Mouse (Mus musculus): ENCODE measurements around the gene Oog1.
"Not testable (repeated sequence)": the region's sequence is repeated elsewhere in the genome, so short reads cannot be mapped to it uniquely, and the experiment has no call there.

Oog1 gene

GRCm38 (mm10) chr12:87602388-87602787 lies at the start of gene Oog1:
TSS of gene Oog1 (plus strand) at chr12:87602688.
- DNase-seq, result not testable (repeated sequence)

DNA sequence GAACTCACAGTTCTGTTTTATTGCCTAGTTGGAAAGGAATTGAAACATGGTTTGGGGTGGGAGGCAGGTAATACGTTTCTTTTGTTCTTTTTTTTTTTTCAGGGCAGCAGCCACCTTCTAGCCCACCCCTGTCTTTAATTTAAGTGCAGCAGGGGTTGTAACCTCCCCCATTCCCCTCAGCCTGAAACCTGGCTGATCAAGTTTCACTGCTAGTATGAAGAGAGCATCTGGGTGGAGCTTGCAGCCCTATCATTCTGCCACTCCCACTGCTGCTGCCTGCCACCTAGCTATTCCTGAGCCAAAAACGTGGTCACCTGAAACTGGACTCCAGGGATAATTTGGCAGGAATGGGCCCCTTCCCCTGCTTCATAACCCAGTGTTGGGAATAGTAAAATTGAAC lies 1.1 kb upstream of the Oog1 start:
- DNase-seq, result not testable (repeated sequence)

DNA sequence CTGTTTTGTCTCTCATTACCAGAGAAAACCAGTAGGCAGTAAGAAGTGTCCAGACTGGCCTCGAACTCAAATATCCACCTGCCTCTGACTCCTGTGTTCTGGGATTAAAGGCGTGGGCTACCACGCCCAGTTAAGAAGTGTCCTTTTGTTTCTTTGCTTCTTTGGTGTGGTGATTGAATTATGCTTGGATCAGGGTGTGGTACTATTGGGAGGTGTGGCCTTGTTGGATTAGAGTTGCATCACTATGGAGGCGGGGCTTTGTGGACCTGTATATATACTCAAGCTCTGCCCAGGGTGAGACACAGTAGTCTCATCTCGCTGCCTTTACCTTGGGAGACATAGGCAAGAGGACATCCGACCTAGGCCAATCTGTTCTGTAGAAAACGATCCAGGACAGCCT lies 16.1 kb downstream of the Oog1 start, which contains the start of gene Gm4027:
Gene Gm4027 (plus strand): TSS at position 301 of the 400 bp plus-strand sequence.
- DNase-seq, result not testable (repeated sequence)

GRCm38 (mm10) chr12:87644520-87644919 lies 42.0 kb downstream of the Oog1 start, which contains the start of gene Gm16381:
TSS of gene Gm16381 (minus strand) at chr12:87644620.
- not testable (repeated sequence) for DNase-seq

DNA sequence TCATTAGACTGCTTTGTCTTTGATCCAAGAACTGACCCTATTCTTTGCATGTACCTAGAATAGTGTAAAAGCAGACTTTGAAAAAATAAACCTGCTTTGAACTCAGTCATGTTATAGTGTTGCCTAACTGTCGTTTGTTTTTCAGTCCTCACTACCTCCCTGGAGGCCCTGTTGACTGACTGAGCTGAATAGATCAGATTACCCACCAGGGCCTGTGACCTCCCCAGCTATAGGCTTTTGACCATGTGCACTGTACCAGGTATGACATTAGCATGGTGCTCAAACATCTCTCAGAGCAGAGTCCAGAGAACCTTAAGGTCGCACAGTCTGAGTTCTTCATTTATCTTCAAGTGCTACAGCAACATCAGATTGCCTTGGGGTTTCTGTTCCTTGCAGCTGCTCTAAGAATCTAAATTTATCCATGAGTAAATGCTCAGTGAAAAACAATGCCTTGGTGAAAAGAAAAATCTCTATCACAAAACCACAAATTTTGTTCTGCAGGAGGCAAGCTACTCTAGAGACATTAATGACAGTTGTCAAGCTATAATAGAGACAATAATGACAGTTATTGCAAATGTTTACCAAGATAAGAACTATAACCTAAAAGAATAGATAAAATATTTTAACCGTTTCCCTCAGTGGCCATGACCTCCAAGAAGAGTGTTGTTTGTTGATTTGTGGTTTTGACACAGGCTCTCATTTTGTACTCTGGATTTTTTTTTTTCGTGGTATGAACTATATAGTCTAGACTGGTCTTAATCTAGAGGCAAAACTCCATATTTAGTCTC lies 50.6 kb downstream of the Oog1 start:
- DNase-seq, result not testable (repeated sequence)
